Mouse (Mus musculus) lung, postnatal 0 days (tissue): ENCODE results near the gene Olfr544. TPM values are rescaled to one million over a fixed set of nuclear protein-coding genes. Genes with fewer than 3 reads are reported as not detected.

ENCODE experiments used
- ATAC-seq: fragments of 200-750 bp; cut with Nextera tagmentation; 2 replicates; pipeline ENCODE4 v1.8.0; 2017; ENCODE audit warnings: moderate library complexity
- DNase-seq: peaks from one replicate; pipeline ENCODE4 v3.0.0-alpha.2; 2016; ENCODE audit warnings: low spot score
- H3K27ac ChIP-seq: fragments of 300-500 bp; sonication (generic); 2 replicates; pipeline ENCODE4 v1.5.1; 2014; ENCODE audit warnings: antibody characterized with exemption, mild to moderate bottlenecking, low read length, mixed read lengths
- H3K27me3 ChIP-seq: fragments of 300-500 bp; sonication (generic); replicated peaks from 2 replicates; pipeline ENCODE4 v1.6.1; 2014; ENCODE audit warnings: low read length, mixed read lengths; ENCODE audit not compliant: insufficient read depth
- H3K36me3 ChIP-seq: fragments of 300-500 bp; sonication (generic); 2 replicates; pipeline ENCODE4 v1.6.1; 2014; ENCODE audit warnings: low read length, mixed read lengths; ENCODE audit not compliant: insufficient read depth
- H3K4me1 ChIP-seq: fragments of 300-500 bp; sonication (generic); 2 replicates; pipeline ENCODE4 v1.6.1; 2014; ENCODE audit warnings: antibody characterized with exemption, low read depth, low read length, mixed read lengths; ENCODE audit not compliant: insufficient read depth
- H3K4me2 ChIP-seq: fragments of 300-500 bp; sonication (generic); replicated peaks from 2 replicates; pipeline ENCODE4 v1.6.1; 2014; ENCODE audit warnings: low read depth, mild to moderate bottlenecking, low read length, moderate library complexity, mixed read lengths
- H3K4me3 ChIP-seq: fragments of 300-500 bp; sonication (generic); 2 replicates; pipeline ENCODE4 v1.5.1; 2014; ENCODE audit warnings: low read depth, low read length
- H3K9ac ChIP-seq: fragments of 300-500 bp; sonication (generic); replicated peaks from 2 replicates; pipeline ENCODE4 v1.6.1; 2014; ENCODE audit warnings: low read depth, mild to moderate bottlenecking
- H3K9me3 ChIP-seq: fragments of 300-500 bp; sonication (generic); 2 replicates; pipeline ENCODE4 v1.6.1; 2016; ENCODE audit warnings: low read length, mixed read lengths
- CTCF ChIP-seq: IDR thresholded peaks from 2 replicates; pipeline ENCODE4 v1.5.1; 2016; ENCODE audit warnings: antibody characterized with exemption, mild to moderate bottlenecking
- EP300 ChIP-seq: IDR thresholded peaks from 2 replicates; pipeline ENCODE4 v1.6.1; 2016; ENCODE audit warnings: antibody characterized with exemption, mild to moderate bottlenecking, control low read depth
- WGBS: fragments of 180-500 bp; shearing (Covaris S2); extraction: QIAGEN DNeasy Blood & Tissue Kit; methylation state at CpG from one replicate; pipeline ENCODE4 v1.1.7; 2014; 5-methylcytosine and 5-hydroxymethylcytosine counted together
- polyA plus RNA-seq: library from polyadenylated mRNA; unstranded; fragments of >200 nt; fragmentation: Nextera tagmentation; extraction: Ambion mirVana; gene quantifications from 2 replicates; pipeline ENCODE4 v1.2.1, GENCODE M21; 2015

Olfr544 gene
- polyA plus RNA-seq, 1 experiment from 2014 or later = not detected

- H3K9me3 ChIP-seq = no peaks in the 10 kb centered on the region
- no peaks in the 10 kb centered on the region for H3K36me3 ChIP-seq
- H3K27ac ChIP-seq = no peak overlapping the region
- 64% methylated on average over 5 of the region's 5 CpGs for WGBS
- no peak overlapping the region for H3K9ac ChIP-seq
- H3K4me3 ChIP-seq = no peak overlapping the region
- H3K4me2 ChIP-seq = no peak overlapping the region
- ATAC-seq (no peak), DNase-seq (no peak)
- H3K27me3 ChIP-seq = no peaks in the 10 kb centered on the region
- TF ChIP-seq CTCF = no peak
- no peak for TF ChIP-seq EP300
- no peaks in the 10 kb centered on the region for H3K4me1 ChIP-seq
These were observed 15.4 kb downstream of the Olfr544 start for GRCm38 (mm10) chr7:102472675-102473074.

GRCm38 (mm10) chr7:102467566-102467965 is 20.5 kb downstream of the Olfr544 start:
- peaks cover 21% of the 10 kb centered on the region; the same call in 1 of the 2 replicates for H3K36me3 ChIP-seq
- no peaks in the 10 kb centered on the region for H3K27me3 ChIP-seq
- no peak overlapping the region for H3K9ac ChIP-seq
- no peak overlapping the region for H3K4me3 ChIP-seq
- no peak overlapping the region for H3K4me2 ChIP-seq
- no peaks in the 10 kb centered on the region for H3K9me3 ChIP-seq
- no peak for TF ChIP-seq EP300
- DNase-seq (no peak), ATAC-seq (no peak)
- 87% methylated on average over 8 of the region's 8 CpGs for WGBS
- no peak overlapping the region for H3K27ac ChIP-seq
- H3K4me1 ChIP-seq = no peaks in the 10 kb centered on the region

DNA sequence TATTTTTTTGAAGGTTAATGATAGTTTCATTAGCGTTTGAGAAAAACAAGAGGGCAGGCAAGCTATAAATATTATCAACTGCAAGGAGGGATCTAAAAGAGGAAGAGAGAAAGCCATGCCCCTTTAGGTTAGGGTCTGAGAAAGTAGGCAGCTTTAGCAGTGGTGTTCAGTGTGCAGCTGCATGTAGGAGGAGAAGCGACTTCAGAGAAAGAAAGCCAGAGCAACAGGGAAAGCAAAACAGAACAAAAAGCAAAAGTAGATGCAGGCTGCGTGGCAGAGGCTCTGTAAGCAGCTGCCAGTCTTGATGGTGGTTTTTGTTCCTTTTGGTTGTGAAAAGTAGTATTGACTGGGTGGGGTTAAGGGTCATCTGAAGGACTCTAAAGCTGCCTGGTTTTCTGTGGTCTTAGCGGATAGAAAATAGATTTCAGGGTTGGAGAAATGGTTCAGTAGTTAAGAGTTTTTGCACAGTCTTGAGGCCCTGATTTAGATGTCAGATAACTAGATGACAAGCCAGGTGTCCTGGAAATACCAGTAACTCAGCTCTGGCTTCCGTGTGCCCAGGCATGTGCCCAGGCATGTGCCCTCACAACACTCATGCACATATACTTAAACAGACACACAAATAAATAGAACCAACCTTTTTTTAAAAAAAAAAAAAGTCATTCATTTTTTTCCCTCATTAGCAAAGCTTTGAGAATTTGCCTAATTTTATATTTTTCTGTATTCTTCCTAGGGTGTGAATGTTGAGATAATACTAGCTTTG is 29.3 kb downstream of the Olfr544 start:
- no peak for TF ChIP-seq EP300
- TF ChIP-seq CTCF = no peak
- Histone ChIP-seq H3K9me3 (no peaks in the 10 kb centered on the region), H3K27ac (no peak overlapping the region), H3K36me3 (peaks cover 42% of the 10 kb centered on the region), H3K4me2 (no peak overlapping the region), H3K4me1 (no peaks in the 10 kb centered on the region), H3K4me3 (no peak overlapping the region), H3K27me3 (no peaks in the 10 kb centered on the region), H3K9ac (no peak overlapping the region)
- no peak for ATAC-seq
- WGBS = 87% methylated on average over 5 of the region's 5 CpGs
- DNase-seq = no peak

GRCm38 (mm10) chr7:102446438-102446837 is 41.7 kb downstream of the Olfr544 start:
- ATAC-seq = no peak
- Histone ChIP-seq H3K36me3 (peaks cover 9% of the 10 kb centered on the region; the same call in 1 of the 2 replicates), H3K4me1 (0 out of 2 replicates have a peak, but pooled peaks cover 3% of the 10 kb centered on the region), H3K4me2 (no peak overlapping the region), H3K27ac (no peak overlapping the region), H3K4me3 (no peak overlapping the region), H3K27me3 (no peaks in the 10 kb centered on the region), H3K9me3 (no peaks in the 10 kb centered on the region), H3K9ac (no peak overlapping the region)
- WGBS = 92% methylated on average over 9 of the region's 9 CpGs
- DNase-seq = no peak
- TF ChIP-seq CTCF = no peak
- no peak for TF ChIP-seq EP300

DNA sequence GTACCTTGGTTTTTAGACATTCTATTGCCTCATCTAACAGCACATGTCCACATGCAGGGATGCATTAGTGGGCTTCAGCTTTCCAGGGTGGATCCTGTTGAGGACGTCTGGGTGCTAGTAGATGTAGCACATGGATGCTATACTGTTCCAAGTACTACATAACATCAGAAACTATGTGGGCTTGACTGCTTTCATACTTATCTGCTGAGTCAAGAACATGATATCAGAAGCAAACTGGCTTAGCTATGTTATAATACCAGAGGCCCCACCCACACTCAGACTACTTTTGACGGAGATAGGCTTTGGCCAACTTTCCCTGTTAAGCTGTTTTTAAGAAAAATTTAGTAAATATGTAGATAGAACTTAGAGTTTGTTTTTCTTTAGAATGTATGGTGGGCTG is 43.8 kb downstream of the Olfr544 start:
- Histone ChIP-seq H3K27ac (no peak overlapping the region), H3K27me3 (no peaks in the 10 kb centered on the region), H3K4me1 (0 out of 2 replicates have a peak, but pooled peaks cover 3% of the 10 kb centered on the region), H3K9ac (no peak overlapping the region), H3K36me3 (peaks cover 9% of the 10 kb centered on the region; the same call in 1 of the 2 replicates), H3K4me2 (no peak overlapping the region), H3K4me3 (no peak overlapping the region), H3K9me3 (no peaks in the 10 kb centered on the region)
- DNase-seq (peak; percentile 27), ATAC-seq (no peak)
- TF ChIP-seq CTCF = no peak
- TF ChIP-seq EP300 = no peak
- WGBS = 48% methylated on average over 2 of the region's 2 CpGs

DNA sequence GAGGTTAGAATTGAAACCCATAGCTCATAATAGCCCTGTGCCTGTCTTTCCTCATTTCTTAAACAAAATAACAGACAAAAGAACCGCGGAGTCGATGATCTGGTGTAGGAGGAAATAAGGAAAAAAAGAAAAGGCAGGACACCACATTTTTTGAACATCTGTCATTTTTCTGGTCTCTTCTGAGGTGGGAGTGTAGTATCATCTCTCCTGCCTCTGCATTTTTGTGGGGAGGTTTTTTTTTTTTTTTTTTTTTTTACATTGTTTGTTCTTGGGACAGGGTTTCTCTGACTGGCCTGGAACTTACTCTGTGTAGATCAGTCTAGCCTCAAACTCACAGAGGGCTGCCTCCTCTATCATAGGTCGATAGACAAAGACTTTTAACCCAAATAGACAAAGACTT is 45.7 kb downstream of the Olfr544 start:
- peaks cover 5% of the 10 kb centered on the region; the same call in 1 of the 2 replicates for H3K36me3 ChIP-seq
- peak overlapping the region; percentile 68 for H3K4me2 ChIP-seq
- H3K4me1 ChIP-seq = 0 out of 2 replicates have a peak, but pooled peaks cover 3% of the 10 kb centered on the region
- peak overlapping the region; percentile 54; the same call in 1 of the 2 replicates for H3K9ac ChIP-seq
- no peak overlapping the region for H3K27ac ChIP-seq
- H3K9me3 ChIP-seq = no peaks in the 10 kb centered on the region
- no peak for TF ChIP-seq CTCF
- no peak for TF ChIP-seq EP300
- peak overlapping the region; percentile 69 for H3K4me3 ChIP-seq
- ATAC-seq (no peak), DNase-seq (no peak)
- H3K27me3 ChIP-seq = no peaks in the 10 kb centered on the region
- WGBS = 0% methylated on average over 4 of the region's 4 CpGs
